Mouse (Mus musculus) testis, adult 2 months (tissue): ENCODE data around the gene Gm28308.

Source experiments
- CTCF ChIP-seq: fragments of 200-500 bp; IDR thresholded peaks from 2 replicates; pipeline ENCODE4 v1.5.1; 2012; ENCODE audit warnings: low read depth, mild to moderate bottlenecking, inconsistent platforms, low read length, moderate library complexity; ENCODE audit not compliant: control insufficient read depth, insufficient read depth, insufficient replicate concordance
- POLR2A ChIP-seq: fragments of 200-500 bp; IDR thresholded peaks from 2 replicates; pipeline ENCODE4 v1.6.1; 2012; ENCODE audit warnings: low read depth, mild to moderate bottlenecking, inconsistent platforms, low read length, moderate library complexity; ENCODE audit not compliant: control insufficient read depth

GRCm38 (mm10) chr6:52222729-52223128 is 9.6 kb upstream of the Gm28308 start:
- no peak for TF ChIP-seq CTCF
- TF ChIP-seq POLR2A: no peak
